Mouse (Mus musculus) v-Abl transformed pro-B cells (cell line): ENCODE results near the gene Olfr206.
"Not testable (repeated sequence)": the region's sequence is repeated elsewhere in the genome, so short reads cannot be mapped to it uniquely, and the experiment has no call there.

Experiments used
- in situ Hi-C, 2 experiments: fragments of 400-800 bp; cut with MboI; formaldehyde crosslinking; loops; one replicate each; pipeline ENCODE4 v1.15.1; 2025; ENCODE audit not compliant: unreplicated experiment in 2 of 2

Olfr206 gene

DNA sequence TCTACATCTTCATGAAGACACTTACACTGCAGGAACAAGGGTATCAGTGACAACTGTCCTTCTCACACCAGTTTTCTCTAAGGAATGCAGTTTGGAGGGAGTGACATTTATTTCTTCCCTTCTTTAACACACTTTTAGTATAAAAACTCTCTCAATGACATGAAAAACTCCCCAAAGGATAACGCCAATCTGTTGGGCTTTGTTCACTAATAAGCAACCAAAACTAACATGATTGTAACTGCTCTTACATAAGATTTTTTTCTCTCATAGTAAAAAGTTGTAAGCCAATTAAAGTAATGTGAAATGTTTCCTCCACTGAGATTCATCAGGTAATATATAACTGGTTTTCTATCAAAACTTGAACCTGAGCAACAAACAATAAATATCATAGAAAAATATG is at the start of gene Olfr206:
Olfr206 (minus strand) TSS at position 101 of the 400 bp plus-strand sequence.
- in situ Hi-C loops = no loop called here

DNA sequence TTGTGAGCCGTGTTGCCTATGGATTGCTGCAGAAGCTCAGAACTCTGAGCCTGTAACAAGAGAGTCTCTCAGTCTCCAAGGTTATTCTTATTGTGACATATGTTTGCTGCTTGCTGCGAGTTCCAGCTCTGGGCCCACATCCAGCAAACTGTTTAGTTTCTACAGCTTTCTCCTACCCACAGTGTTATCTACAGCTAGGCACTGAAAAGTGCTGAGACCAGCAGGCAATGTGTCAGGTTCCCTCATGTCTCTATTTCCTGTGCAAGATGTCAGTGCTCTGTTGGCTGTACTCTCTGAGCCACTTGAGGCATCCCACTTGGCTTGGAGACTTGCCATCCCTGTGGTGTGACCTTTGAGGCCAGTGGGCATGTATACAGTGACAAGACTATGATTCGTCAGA is 44.3 kb upstream of the Olfr206 start:
- in situ Hi-C loops = loop anchor here in 1 of 2 experiments (25.0 kb wide), 1 partner anchor 631 kb away; the partner anchor contains the start of gene Olfr172

DNA sequence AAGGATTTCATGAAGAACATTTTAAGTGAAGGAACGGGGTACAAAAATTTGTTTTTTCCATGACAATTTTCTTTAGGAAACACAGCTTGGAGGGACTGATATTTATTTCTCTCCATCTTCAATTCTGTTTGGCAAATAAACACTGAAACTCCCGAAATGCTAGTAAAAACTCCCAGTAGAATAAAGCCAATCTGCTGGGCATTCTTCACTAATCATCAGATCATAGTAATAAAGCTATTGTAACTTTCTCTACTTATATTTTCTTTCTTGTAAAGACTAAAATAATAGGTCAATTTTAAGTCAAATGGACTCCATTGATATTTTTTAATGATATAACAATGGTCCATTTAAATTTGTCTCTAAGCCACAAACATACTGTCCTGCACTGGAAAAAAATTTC is 14.8 kb upstream of the Olfr206 start, which contains the start of gene Olfr209:
Olfr209 (minus strand) TSS at position 101 of the 400 bp plus-strand sequence.
- in situ Hi-C loops = no loop called here

DNA sequence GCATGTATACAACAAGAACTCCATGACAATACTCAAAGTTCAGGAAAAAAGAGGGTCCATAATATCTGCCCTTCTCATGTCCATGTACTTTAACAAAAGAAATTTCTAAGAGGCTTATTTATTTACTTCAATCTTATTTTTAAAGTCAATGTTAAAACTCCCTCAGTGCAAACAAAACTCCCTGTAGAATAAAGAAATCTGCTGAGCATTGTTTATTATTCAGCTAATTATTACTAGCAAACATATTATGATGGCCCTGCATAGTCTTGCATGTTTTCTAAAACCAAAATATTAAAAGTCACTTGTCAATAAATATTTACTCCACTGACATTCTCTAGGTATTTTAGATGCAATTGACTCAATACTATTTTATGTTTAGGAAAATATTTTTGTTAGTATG is 18.0 kb downstream of the Olfr206 start, which contains the start of gene Olfr205:
Olfr205 (minus strand) TSS at position 101 of the 400 bp plus-strand sequence.
- in situ Hi-C loops = no loop called here

DNA sequence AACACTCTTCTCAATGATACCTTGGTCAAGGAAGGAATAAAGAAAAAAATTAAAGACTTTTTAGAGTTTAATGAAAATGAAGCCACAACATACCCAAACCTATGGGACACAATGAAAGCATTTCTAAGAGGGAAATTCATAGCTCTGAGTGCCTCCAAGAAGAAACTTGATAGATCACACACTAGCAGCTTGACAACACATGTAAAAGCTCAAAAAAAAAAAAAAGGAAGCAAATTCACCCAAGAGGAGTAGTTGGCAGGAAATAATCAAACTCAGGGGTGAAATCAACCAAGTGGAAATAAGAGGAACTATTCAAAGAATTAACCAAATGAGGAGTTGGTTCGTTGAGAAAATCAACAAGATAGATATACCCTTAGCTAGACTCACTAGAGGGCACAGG is 25.8 kb downstream of the Olfr206 start:
- in situ Hi-C loops = not testable (repeated sequence)

DNA sequence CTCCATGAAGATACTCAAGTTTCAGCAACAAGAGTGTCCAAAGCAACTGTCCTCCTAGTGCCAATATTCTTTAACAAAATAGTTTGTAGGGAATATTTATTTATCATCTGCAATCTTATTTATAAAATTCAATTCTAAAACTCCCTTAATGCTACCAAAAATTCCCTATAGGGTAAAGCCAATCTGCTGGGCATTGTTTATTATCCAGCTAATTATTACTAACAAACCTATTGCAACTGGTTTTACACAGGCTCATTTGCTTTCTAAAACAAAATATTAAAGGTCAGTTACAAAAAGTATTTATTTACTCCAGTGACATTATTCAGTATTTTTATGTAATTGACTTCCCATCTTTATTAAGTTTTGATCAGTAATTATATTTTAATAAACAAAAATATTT is 30.9 kb downstream of the Olfr206 start, which contains the start of gene Olfr204:
Olfr204 (minus strand) TSS at position 101 of the 400 bp plus-strand sequence.
- in situ Hi-C loops = no loop called here

DNA sequence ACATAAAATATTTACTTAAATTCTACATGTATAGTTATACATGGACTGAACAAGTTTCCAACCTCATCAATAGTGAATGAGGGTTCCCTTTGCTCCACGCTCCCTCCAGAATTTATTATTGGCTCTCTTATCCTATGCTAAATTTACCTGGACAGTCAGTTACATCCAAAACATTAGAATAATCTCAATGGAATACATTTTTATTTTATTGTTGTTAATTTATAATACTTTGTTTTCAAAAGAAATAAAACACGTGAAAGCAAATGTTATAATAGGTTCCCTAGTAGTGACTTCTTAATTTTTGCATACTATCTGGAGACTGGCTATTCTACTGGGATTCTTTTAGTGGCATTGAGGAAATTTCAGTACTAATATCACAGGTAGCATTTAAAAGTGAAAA is 50.5 kb downstream of the Olfr206 start, which contains the start of gene Olfr203:
Olfr203 (plus strand) TSS at position 301 of the 400 bp plus-strand sequence.
- in situ Hi-C loops = no loop called here
